Mouse (Mus musculus): Measurements from ENCODE around the gene Gm10273.
"Not testable (repeated sequence)": the region's sequence is repeated elsewhere in the genome, so short reads cannot be mapped to it uniquely, and the experiment has no call there.

Gm10273 gene

GRCm38 (mm10) chr10:59395461-59395860 is at the start of gene Gm10273:
Gm10273 (plus strand) TSS chr10:59395632.
- not testable (repeated sequence) for DNase-seq (ENCODE audit: low spot score in 2 of 2)

DNA sequence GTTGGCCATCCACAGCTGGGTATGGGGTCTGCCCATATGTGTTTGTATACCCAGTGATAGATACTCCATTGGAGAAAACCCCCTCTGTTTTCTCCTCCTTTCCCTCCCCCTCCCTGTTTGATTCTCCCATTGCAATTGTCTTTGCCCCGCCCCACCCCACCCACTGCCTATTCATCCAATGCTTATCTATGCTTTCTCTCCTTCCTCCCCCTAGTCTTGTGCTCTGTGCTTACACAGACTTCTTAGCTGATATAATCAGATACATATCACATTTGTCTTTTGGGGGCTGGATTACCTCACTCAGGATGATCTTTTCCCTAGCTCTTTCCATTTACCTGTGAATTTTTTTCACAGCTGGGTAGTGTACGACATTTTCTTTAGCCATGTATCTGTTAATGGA is 48.9 kb upstream of the Gm10273 start:
- DNase-seq (ENCODE audit: low spot score in 2 of 2), result no peak

DNA sequence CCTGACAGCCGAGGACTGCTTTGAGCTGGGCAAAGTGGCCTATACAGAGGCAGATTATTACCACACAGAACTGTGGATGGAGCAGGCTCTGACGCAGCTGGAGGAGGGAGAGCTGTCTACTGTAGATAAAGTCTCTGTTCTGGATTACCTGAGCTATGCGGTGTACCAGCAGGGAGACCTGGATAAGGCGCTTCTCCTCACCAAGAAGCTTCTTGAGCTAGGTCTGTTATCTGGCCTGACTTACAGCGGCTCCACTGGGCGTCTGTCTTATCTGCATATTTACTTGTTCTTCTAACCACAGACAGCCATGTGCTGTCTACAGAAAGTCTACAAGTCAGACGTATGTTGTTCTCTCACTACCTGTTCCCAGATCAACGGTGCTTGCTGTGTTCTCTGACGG is 47.2 kb upstream of the Gm10273 start:
- DNase-seq (ENCODE audit: low spot score in 2 of 2), result no peak

DNA sequence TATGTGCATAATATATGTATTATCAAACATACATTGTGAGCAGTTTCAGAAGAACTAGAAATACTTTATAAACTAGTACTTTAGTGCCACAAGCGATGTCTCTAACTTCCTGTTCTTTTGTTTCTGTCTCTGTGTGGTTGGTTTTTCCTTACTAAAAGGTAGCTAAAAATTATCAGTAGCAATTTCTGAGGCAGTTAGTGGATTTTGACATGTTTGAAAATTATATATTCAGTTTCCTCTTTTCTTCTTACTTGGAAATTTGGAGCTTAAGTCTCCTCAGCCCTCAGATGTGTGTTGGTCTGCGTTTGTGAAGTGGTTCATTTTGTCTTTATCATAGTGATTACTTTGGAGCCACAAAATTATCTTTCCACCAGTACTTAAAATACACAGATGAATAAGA is 45.9 kb upstream of the Gm10273 start:
- no peak for DNase-seq (ENCODE audit: low spot score in 2 of 2)

DNA sequence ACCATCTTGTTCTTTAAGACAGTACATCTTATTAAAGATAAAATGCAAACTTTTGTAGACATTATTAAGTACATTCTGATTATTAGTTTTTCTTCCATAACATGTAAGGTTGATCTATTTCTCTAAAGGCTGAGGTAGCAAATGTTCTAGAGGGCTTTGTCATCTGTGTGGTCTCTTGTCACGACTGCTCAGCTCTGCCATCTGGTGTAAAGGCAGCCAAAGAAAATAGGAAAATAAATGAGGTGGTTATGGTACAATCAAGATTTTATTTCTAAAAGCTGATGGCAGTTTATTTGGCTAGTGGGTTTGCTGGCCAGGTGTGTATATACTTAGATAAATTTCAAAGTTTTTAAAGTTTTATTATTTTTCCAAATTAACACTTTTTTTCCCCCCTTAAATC is 42.4 kb upstream of the Gm10273 start:
- no peak for DNase-seq (ENCODE audit: low spot score in 2 of 2)

GRCm38 (mm10) chr10:59354120-59354519 is 41.3 kb upstream of the Gm10273 start:
- DNase-seq (ENCODE audit: low spot score in 2 of 2), result no peak

- no peak for DNase-seq (ENCODE audit: low spot score in 2 of 2)
These were observed 40.4 kb upstream of the Gm10273 start for GRCm38 (mm10) chr10:59355020-59355419.

- DNase-seq (ENCODE audit: low spot score in 2 of 2), result no peak
These were observed 36.7 kb upstream of the Gm10273 start for GRCm38 (mm10) chr10:59358744-59359143.

DNA sequence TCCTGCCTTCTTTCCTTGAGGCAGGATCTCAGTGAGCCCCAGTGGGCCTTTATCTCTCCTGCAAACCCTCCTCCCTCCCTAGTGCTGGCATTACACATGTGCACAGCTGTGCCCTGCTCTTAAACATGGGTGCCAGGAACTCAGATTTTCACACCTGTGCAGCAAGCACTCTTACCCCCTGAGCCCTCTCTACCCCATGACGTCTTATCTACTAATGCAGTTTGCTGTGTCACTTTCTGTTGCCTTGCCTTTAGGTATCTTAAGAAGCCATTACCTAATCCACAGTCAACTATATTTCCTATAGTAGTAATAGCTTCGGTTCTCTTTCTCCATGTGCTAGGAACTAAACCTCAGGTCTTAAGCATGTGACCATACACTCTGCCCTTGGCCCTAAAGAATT is 32.2 kb upstream of the Gm10273 start:
- no peak for DNase-seq (ENCODE audit: low spot score in 2 of 2)

DNA sequence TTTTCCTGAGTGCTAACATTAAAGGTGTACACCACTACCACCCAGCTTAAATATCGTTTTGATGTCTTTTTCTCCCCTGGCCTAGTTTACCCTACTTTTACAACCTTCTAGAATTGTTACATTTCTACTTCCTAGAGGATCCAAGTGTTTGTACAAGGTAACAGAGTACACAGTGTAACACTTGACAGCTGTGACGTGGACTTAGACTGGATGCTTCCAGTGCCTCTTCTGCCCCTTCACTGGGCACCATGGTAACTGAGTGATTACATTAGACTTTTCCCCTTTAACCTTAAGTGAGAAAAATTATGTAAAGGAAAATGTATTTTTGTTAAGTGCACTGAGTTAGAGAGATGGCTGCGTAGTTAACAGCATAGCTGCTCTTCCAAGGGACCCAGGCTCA is 30.9 kb upstream of the Gm10273 start:
- no peak for DNase-seq (ENCODE audit: low spot score in 2 of 2)

DNA sequence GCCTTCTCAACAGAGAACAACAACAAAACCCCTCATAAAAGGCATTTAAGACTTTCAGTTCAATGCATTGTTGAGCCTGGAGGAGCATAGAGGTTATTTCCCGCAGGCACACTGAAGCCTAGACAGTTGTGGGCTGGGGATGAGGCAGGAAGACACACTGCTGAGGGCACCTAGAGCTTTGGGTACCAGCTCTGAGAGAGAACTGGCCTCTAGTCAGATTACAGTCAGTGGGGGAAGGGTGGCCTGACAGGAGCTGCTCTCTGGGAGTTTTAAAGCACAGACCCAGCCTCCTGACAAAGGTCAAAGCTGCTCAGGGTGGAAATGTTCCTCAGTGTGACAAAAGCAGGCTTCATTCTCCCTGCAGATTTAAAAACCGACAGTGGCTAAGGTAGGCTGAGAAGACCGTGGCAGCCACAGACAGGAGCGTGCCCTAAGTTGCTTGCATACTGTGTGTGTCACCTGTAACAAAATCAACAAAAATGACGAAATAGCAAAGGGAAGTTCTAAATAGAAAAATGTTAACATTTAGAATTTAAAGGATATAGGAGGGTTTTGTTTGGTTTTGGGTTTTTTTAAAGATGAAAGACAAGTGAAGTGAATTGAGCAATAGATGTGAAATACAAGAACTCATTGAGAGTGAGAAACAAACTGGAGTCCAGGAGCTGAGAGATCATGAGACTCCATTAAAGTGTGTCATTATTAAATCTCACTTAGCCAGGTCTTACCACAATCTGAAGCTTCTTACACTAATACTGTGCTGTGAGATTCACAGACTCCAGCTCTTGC is 29.4 kb upstream of the Gm10273 start:
- DNase-seq (ENCODE audit: low spot score in 2 of 2), result no peak

GRCm38 (mm10) chr10:59366746-59367145 is 28.7 kb upstream of the Gm10273 start:
- no peak for DNase-seq (ENCODE audit: low spot score in 2 of 2)

DNA sequence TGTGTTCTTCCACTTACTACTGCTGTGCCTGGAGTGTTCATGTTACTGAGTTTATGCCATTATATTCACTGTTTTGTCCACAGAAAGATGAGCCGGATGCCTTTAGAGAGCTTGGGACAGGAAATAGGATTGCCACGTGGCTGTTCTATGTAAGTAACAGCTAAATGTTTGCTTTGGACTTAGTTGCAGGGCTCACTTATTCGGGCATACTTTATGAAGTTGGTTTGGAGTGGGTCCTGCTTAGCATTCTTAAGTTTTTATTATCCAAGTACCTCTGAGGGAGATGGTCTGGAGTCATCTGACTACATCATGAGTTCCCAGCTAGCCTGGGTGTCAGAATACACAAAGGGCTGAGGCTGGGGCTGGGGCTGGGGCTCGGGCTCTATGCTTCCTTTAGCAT is 28.2 kb upstream of the Gm10273 start:
- no peak for DNase-seq (ENCODE audit: low spot score in 2 of 2)

GRCm38 (mm10) chr10:59368729-59369128 is 26.7 kb upstream of the Gm10273 start:
- no peak for DNase-seq (ENCODE audit: low spot score in 2 of 2)

DNA sequence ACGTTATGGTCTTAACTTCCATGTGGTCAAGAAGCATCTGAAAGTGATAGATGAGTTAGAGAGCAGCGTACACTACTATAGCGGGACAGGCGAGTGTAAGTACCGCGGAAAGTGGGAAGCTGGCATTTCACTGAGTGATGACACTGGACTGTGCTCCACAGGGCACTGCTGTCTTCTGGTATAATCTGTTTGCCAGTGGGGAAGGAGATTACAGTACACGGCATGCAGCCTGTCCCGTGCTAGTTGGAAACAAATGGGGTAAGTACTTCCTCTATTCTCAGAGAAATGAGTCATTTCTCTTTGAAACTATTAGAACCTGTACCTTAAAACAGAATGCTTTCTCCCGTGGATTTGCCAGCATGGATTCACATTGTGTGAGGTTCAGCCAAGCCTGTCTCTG is 26.0 kb upstream of the Gm10273 start:
- no peak for DNase-seq (ENCODE audit: low spot score in 2 of 2)

GRCm38 (mm10) chr10:59377906-59378305 is 17.5 kb upstream of the Gm10273 start:
- no peak for DNase-seq (ENCODE audit: low spot score in 2 of 2)

GRCm38 (mm10) chr10:59378728-59379127 is 16.7 kb upstream of the Gm10273 start:
- DNase-seq (ENCODE audit: low spot score in 2 of 2), result no peak

- DNase-seq (ENCODE audit: low spot score in 2 of 2), result no peak
These were observed 15.5 kb upstream of the Gm10273 start for GRCm38 (mm10) chr10:59379927-59380326.

DNA sequence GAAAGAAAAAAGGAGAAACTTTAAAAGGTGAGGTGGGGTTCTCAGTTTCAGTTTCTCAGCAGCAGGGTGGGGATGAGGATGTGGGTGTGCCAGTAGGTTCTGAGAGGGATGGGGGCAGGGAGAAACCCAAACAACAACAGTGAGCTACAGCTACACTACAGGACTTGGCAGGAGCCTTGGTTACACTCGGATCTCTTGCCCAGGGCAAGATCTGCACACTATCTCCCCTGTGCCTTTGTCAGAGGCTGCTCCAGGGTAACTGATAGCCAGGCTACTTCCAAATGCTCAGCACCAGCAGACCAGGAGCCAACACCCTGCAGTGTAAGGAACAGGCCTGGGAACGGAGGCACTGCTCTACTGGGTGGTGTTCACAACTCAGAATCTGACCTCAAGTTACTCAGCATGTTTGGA is 15.0 kb upstream of the Gm10273 start:
- no peak for DNase-seq (ENCODE audit: low spot score in 2 of 2)

GRCm38 (mm10) chr10:59381563-59381962 is 13.9 kb upstream of the Gm10273 start:
- DNase-seq (ENCODE audit: low spot score in 2 of 2), result not testable (repeated sequence)

GRCm38 (mm10) chr10:59386951-59387350 is 8.5 kb upstream of the Gm10273 start:
- no peak for DNase-seq (ENCODE audit: low spot score in 2 of 2)

- no peak for DNase-seq (ENCODE audit: low spot score in 2 of 2)
These were observed 5.8 kb upstream of the Gm10273 start for GRCm38 (mm10) chr10:59389652-59390051.

DNA sequence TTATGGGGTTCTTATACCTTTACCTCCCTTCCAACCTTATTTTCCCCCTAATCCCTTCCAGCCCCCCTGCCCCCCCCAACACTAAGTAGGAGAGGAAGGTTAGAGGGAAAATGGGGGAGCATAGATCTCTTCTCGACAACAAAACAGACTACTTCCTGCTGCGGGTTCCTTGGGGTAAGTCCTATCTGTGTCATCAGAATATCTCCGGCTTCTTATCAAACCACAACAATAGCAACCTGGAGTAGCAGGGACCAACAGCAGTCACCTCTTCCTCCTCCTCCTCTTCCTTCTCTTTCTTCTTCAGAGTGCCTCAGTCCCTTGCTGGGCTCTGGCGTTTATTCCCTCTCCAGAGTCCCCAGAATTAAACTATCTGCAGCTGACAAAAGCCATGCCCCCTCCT is 3.5 kb upstream of the Gm10273 start:
- DNase-seq (ENCODE audit: low spot score in 2 of 2), result no peak

Measured in frontal cortex, postnatal 14 days (tissue).